Mouse (Mus musculus) hindbrain, embryonic 13.5 days (tissue): Measurements from ENCODE around the gene Actc1. TPM values are rescaled to one million over a fixed set of nuclear protein-coding genes. Genes with fewer than 3 reads are reported as not detected.

Experiments used
- ATAC-seq: fragments of 200-750 bp; cut with Nextera tagmentation; 2 replicates; pipeline ENCODE4 v1.8.0; 2017; ENCODE audit warnings: moderate TSS enrichment; ENCODE audit not compliant: low FRiP score
- H3K27ac ChIP-seq: fragments of 300-500 bp; sonication (generic); 2 replicates; pipeline ENCODE4 v1.5.1; 2015; ENCODE audit warnings: inconsistent platforms, mild to moderate bottlenecking, moderate library complexity
- H3K27me3 ChIP-seq: fragments of 300-500 bp; sonication (generic); 2 replicates; pipeline ENCODE4 v1.6.1; 2015; ENCODE audit warnings: mild to moderate bottlenecking, inconsistent platforms
- H3K36me3 ChIP-seq: fragments of 300-500 bp; sonication (generic); 2 replicates; pipeline ENCODE4 v1.6.1; 2015; ENCODE audit warnings: mild to moderate bottlenecking, inconsistent platforms
- H3K4me1 ChIP-seq: fragments of 300-500 bp; sonication (generic); replicated peaks from 2 replicates; pipeline ENCODE4 v1.6.1; 2015; ENCODE audit warnings: inconsistent platforms
- H3K4me2 ChIP-seq: fragments of 300-500 bp; sonication (generic); 2 replicates; pipeline ENCODE4 v1.6.1; 2015; ENCODE audit warnings: inconsistent platforms, mild to moderate bottlenecking, moderate library complexity
- H3K4me3 ChIP-seq: fragments of 300-500 bp; sonication (generic); 2 replicates; pipeline ENCODE4 v1.5.1; 2015; ENCODE audit warnings: mild to moderate bottlenecking, inconsistent platforms
- H3K9ac ChIP-seq: fragments of 300-500 bp; sonication (generic); 2 replicates; pipeline ENCODE4 v1.6.1; 2015; ENCODE audit warnings: mild to moderate bottlenecking, inconsistent platforms
- H3K9me3 ChIP-seq: fragments of 300-500 bp; sonication (generic); 2 replicates; pipeline ENCODE4 v1.6.1; 2016; ENCODE audit warnings: inconsistent platforms
- WGBS: fragments of 180-500 bp; shearing (Covaris S2); methylation state at CpG from one replicate; pipeline ENCODE4 v1.1.7; 2015; 5-methylcytosine and 5-hydroxymethylcytosine counted together
- polyA plus RNA-seq: library from polyadenylated mRNA; unstranded; fragments of >200 nt; fragmentation: Nextera tagmentation; extraction: Ambion mirVana; gene quantifications from 2 replicates; pipeline ENCODE4 v1.2.1, GENCODE M21; 2015

Actc1 gene
- polyA plus RNA-seq, 1 experiment from 2014 or later, result 51.3 TPM

DNA sequence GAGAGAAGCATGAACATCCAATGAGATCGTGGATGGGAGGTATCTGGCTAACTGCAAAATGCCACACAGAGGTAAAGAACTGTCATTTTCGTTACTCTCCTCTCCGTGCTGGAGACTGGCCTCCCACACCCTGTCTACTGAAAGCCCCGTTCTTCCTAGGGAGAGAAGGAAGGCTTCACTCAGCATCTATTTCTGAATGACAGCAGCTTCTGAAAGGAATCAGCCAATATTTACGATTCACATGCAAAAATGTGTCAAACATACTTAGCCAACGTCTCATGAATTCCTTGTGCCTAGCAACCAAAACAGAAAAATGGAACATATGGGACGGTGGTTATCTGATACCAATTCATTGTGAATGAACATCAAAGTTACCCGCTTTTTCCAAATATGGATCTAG, 55.9 kb downstream of the Actc1 start:
- Histone ChIP-seq H3K4me2 (no peak overlapping the region), H3K36me3 (no peaks in the 10 kb centered on the region; the same call in 1 of the 2 replicates), H3K9ac (no peak overlapping the region), H3K4me1 (peaks cover 3% of the 10 kb centered on the region; the same call in 1 of the 2 replicates), H3K27ac (no peak overlapping the region), H3K4me3 (no peak overlapping the region), H3K27me3 (no peaks in the 10 kb centered on the region), H3K9me3 (no peaks in the 10 kb centered on the region)
- 64% methylated on average over 8 of the region's 8 CpGs for WGBS
- ATAC-seq, result no peak

Other genes starting within 250 kb of the Actc1 start
- gene Scg5, start 224.4 kb downstream of the Actc1 start, polyA plus RNA-seq, result 187 and 196 TPM in 2 replicates
- 11.7 and 12.1 TPM in 2 replicates for gene Arhgap11a, start 204.9 kb downstream of the Actc1 start, polyA plus RNA-seq
- 4.6 and 6.0 TPM in 2 replicates for gene Gjd2, start 39.9 kb downstream of the Actc1 start, polyA plus RNA-seq
- 41.1 and 42.4 TPM in 2 replicates for gene Aqr, start 133.5 kb upstream of the Actc1 start, polyA plus RNA-seq
- 5.0 and 5.2 TPM in 2 replicates for gene Zfp770, start 147.9 kb upstream of the Actc1 start, polyA plus RNA-seq